Mouse (Mus musculus) kidney, adult 9 months (tissue): ENCODE results near the gene Adam33.
"Not testable (repeated sequence)": the region's sequence is repeated elsewhere in the genome, so short reads cannot be mapped to it uniquely, and the experiment has no call there.

Experiments used
- DNase-seq: peaks from one replicate; pipeline ENCODE4 v3.0.0; 2022

Adam33 gene

DNA sequence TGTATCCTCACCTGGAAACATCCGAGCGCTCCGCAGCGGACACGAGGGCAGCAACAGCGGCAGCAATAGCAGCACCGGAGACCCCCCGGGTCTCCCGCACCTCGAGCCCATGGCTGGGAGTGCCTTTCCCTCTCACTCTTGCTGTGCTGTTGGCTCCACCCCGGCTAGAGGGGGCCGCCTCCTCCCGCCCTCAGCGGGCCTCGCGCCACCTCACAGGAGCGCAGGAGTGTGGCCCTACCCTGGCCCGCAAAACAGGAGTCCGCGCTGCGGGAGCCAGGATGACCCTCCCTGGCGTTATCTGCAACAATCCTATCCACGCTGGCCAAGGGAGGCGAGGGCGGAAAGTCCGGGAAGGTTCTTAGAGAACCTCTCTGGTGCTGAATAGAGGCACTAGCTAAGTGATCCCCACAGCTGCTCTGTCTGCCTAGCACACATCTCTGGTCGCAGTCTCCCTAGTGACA, at the start of gene Adam33:
TSS of gene Adam33 (minus strand) at position 411 of the 461 bp plus-strand sequence.
- no peak for DNase-seq

DNA sequence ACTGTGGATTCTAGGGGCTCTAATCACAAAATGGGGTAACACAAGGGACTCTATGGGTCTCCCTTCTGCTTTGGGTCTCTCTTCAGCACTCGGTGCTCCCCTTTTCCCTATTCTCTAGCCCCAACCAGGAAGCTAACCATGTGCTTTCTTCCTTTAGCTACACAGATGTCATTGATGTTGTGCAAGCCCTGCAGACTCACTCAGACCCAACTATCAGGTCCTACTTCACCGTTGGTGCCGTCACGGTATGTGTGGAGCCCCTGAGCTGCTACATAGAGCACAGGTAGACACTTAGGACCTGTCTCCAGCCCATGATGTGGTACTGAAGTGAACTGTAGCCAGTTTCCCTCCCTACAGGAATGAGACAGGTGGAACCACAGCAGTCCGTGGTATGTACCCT, 42.4 kb upstream of the Adam33 start:
- no peak for DNase-seq

GRCm38 (mm10) chr2:131105061-131105460, 41.4 kb upstream of the Adam33 start:
- not testable (repeated sequence) for DNase-seq

DNA sequence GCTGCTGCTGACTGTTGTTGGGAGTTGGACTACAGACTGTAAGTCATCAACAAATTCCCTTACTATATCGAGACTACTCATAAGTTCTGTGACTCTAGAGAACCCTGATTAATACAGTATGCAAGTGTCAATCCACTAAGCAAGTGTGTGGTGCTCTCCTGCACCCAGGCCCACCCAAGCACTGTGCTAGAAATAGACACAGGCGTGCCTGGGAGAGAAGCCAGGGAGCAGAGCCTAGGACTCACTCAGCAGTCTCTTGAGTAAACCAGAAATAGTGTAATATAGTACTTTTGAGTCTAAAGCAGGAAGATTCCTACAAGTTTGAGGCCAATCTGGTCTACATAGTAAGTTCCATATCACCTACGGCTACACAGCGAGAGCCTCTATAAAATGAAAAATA, 40.4 kb upstream of the Adam33 start:
- no peak for DNase-seq

DNA sequence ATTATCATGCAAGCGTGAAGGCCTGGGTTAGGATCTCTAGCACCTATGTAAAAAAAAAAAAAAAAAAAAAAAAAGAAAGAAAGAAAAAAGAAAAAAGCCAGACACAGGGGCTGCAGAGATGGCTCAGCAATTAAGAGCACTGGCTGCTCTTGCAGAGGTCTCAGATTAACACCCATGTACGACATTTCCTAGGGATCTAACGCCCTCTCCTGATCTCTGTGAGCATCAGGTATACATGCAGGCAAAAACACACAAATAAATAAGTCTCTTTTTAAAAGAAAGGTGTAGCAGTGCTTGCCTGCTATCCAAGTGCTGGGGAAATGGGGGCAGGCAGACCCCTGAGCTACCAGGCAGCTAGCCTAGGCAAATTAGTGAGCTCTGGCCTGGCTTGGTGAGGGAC, 37.9 kb upstream of the Adam33 start:
- no peak for DNase-seq

DNA sequence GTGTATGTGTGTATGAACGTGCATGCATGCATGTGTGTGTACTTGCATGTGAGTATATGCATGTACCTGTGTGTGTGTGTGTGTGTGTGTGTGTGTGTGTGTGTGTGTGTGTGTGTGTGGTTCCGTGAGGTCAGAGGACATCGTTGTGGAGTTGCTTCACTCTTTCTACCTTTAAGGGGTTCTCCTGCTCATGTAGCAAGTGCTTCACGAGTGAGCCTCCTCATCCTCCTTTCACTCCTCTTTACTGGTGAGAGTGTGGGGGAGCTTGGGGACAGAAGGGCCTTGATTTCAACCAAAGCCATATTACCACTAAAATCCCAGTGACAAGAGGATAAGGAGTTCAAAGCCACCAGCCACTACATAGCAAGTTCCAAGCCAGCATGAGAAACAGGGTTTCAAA, 33.5 kb upstream of the Adam33 start:
- no peak for DNase-seq

DNA sequence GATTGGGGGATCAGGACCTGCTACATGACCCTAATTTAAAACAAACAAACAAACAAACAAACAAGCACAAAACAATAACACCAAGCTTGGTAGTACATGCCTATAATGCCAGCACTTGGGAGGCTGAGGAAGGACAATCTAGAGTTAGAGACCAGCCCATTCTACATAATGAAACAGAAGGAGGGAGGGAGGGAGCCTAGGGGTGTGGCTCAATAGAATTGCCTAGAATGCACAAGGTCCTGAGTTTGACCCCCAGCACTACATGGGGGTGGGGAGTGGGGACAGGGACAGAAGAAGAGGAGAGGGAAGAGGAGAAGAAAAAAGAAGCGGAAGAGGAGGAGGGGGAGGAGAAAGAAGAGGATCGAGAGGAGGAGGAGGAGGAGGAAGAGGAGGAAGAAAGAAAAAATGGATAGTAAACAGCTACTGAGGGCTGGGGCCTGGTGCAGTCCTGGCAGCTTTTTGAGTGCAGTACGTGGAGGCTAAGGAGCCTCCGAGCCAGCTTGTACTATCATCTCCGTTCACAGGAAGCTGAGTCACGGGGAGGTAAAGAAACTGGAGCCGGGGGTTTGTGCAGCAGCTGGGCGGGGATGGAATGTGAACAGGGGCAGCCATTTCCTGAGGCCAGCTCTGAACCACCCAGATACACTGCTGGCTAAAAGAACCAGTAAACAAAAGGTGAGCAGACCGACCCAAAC, 32.6 kb upstream of the Adam33 start:
- peak; percentile 59 for DNase-seq

GRCm38 (mm10) chr2:131094823-131095222, 31.2 kb upstream of the Adam33 start:
- peak; percentile 84 for DNase-seq

DNA sequence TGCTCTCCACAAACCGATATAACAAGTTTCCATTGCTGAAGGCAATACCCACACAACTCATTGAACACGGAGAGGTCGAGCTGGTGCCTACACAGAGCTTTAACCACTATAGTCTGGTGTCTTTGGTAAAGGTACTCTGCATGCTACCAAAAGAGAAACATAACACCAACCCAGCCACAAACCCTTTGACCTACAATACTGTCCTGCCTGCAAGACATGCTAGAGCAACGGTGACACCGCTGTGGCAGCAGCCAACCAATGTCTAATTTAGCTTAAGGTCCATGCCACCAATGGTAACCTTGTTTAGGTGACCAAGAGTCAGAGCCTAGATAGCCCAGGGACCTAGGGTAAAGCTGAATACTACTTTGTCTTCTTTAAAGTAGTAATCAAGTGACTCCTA, 30.0 kb upstream of the Adam33 start:
- no peak for DNase-seq

DNA sequence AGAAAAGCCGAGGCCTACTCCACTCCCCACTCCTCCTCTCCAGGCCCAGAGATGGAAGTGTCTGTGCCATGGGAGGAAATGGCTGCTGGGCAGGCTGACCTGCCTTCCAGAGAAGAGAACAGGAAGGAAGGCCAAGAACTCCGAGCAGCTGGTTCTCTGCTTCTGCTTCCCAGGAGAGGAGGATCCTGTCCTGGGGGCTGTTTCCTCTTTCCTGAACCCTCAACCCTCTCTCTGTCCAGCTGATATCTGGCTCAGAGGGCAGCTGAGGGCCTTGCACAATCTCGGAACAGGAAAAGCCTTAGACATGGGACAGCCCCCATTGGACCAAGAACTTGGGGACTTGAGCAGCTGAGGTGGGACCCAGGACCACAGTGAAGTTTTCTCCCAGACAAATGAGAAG, 27.2 kb upstream of the Adam33 start:
- DNase-seq, result peak; percentile 24

GRCm38 (mm10) chr2:131089634-131090033, 26.0 kb upstream of the Adam33 start:
- no peak for DNase-seq

GRCm38 (mm10) chr2:131088581-131088980, 25.0 kb upstream of the Adam33 start:
- DNase-seq, result no peak

DNA sequence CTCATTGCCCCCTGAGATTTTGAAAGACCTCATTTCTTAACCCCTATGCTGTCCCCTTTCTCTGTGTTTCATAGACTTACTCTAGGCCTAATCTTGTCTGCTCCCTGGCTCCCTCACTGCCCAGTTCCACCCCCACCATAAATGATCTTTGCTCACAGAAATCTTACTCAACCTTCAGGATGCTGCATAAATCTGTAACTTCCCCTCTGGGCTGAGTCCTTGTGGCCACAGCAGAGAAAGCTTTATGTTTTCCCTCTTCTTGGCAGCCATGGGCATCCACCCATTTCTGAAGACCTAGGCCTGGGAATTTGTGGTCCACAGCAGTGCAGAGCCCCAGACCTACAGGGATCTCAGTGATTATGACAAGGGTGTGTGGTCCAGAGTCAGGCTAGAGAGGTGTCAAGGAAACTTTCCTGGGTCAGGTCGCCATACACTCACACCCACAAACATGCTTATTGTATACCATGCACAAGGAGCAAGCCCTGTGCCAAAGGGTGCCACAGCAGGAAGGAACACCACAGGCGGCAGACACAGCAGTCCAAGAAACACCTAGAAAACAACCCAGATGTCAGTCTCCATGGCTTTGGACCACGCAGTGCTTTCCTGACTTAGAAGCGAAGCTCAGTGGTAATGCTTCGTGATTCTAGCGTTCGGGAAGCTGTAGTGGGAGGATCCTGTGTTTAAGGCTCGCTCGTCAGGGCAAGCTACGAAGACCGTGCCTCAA, 23.2 kb upstream of the Adam33 start, which contains the start of gene Siglec1:
TSS of gene Siglec1 (minus strand) at position 99 of the 724 bp plus-strand sequence.
- no peak for DNase-seq

DNA sequence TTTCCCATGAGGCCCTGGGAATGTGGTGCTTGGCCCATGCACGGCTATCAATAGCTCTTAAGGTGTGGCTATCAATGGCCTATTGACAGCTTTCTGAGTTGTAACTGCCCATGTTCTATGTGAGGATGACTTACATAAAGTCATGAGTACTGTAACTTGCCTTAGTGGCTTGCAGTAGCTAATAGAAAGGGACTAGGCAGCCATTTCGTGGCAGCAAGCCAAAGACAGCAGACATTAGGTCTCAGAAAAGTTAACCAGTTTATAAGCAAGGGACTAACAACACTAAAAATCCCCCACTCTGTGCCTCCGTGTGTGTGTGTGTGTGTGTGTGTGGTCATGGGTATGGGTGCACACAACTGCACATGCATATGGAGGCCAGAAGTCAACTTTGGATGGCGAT, 20.6 kb upstream of the Adam33 start:
- no peak for DNase-seq

DNA sequence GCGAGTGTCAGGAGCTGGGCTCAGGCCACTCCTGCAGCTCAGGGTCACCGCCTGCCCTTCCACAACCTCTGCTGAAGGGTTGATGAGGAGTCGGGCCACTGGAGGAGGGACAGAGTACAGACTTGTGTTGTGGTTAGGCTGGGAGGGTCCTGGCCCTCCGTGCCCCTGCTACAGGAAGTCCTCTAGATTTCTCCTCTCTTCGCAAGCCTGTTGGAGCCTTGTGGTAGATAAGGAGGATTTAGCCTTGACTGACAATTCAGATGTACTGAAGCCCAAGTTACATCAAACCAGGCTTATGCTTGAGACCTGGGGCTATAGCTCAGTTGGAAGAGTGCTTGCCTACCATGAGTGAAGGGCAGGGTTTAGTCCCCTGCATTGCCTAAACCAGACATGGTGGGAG, 16.9 kb upstream of the Adam33 start:
- DNase-seq, result no peak

DNA sequence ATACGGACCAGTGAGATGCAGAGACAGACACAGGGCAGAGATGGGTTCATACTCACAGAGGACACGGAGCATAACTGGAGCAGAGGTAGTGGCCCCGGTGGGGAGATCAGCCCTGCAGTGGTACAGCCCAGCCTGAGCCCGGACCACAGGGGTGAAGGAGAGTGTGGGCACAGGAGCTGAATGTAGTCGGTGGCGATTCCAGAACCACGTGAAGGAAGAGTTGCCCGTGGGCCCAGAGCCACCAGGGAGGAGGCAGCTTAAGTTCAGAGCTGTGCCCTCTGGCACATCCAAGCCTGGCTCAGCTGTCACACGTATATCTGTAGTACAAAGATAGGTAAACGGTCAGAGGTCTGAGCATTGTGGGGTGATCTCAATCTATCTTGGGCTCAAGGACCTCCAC, 8.9 kb upstream of the Adam33 start:
- DNase-seq, result no peak

DNA sequence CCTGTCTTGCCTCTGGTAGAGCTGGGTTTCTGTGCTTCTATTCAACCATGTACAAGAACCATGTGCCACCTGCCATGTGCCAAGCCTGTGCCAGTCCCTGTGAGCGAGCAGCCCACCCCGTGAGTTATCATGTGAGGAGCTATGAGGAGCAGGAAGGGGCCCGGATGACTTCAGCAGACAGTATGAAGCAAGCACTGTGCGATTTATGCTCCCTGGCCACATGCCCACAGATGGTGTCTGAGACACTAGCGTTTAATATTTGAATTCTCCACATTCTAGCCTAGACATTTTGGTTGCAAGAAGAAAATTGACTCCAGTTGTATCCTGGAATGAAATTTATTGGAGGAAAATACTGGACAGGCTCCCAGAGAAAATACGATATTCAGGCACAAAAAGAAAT, 3.9 kb upstream of the Adam33 start:
- DNase-seq, result no peak

DNA sequence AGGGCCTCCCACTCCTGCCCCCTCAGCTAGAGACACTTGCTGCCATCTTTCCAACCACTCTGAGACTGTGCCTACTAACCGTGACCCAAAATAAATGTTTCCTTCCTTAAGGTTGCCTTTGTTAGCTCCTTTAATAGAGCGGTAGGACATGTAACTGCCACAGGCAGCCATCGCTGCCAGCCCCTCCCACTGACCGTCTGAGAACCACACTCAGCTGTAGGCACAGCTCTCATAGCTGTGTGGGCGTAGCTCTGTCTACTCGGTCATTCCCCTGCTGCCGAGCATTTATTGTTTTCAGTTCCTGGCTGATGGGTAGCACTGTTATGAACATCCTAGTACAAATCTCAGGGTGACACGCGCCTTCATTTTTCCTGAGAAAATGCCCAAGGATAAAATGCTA, 2.7 kb upstream of the Adam33 start:
- DNase-seq, result no peak

DNA sequence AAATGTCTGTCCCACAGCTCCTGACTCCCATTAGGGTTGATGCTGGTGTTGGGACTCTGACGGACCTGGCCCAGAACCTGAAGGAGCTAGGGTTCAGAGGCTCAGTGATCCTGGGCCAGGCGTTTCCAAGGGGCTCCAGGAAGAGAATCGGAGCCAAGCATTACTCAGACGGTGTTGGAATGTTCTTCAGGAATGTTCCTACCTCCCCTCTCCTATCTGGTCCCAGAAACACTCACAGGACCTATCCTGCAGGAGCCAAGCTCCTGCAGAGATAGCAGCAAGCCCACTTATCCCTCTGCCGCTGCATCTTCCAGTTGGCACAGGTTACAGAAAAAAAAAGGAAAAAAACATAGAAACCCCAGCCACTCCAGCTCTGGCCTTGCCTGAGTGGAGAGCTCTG, 2.0 kb downstream of the Adam33 start:
- DNase-seq, result no peak

GRCm38 (mm10) chr2:131060784-131061183, 2.8 kb downstream of the Adam33 start:
- DNase-seq, result no peak

DNA sequence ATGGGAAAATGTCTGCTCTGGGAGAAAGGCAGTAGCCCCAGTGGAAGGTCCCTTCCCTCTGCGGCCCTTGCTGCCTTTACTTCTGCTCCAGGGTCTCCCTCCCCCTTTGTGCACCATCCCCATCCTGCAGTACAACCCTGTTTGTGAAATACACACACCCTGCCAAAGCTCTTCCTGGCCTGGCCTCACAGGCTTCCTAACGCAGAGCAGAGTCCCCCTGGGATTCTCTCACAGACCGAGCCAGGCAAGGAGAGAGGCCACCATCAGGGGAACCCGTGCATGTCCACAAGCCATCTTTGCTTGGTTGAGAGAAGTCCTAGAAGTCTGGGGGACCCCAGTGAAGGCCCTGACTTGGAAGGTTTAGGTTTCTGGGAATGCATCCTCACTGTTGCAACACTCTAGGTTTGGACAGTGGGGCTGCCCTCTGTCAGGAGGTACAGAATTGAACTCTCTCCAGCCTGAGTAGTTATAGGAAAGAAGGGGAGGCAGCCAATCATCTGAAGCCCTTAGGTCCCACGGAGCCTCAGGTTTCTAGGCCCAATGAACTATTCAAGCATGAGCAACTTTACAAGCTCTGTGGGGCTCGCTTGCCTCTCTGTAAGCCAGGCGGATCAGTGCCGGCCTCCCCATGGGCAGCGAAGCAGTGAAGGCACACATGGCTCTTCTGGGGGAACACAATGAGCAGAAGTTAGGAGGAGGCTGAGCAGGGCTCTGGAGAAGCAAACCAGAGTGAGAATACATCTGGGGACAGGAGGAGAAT, 3.7 kb downstream of the Adam33 start:
- DNase-seq, result no peak

- peak; percentile 47 for DNase-seq
Measured at GRCm38 (mm10) chr2:131059377-131059776, 4.2 kb downstream of the Adam33 start.

GRCm38 (mm10) chr2:131058672-131059071, 4.9 kb downstream of the Adam33 start:
- no peak for DNase-seq

DNA sequence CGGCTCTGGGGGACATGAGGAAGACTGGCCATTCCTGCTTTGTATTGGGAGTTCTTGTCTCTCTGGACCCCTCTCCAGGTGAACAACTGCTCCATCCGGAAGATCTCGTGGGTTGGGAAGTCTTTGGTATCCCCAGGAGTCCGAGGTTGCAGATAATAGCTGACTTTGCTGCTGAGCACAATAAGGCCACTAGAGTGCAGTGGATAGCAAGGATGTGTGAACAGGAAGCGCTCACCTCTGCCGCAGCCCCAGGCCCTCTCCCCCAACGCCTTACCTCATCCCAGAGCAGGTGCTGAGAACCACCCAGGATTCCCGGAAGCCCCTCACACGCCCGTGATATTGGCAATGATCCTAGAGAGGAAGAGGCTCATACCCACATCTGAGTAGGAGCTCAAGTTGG, 7.4 kb downstream of the Adam33 start:
- peak; percentile 17 for DNase-seq
